Mouse (Mus musculus) G1E (cell line): ENCODE data around the gene Cfd.

Source experiments
- CTCF ChIP-seq: IDR thresholded peaks from 2 replicates; pipeline ENCODE4 v1.5.1; 2012; ENCODE audit warnings: low read depth, low read length, inconsistent platforms, mixed read lengths
- GATA1 ChIP-seq: IDR thresholded peaks from 2 replicates; pipeline ENCODE4 v1.6.1; 2012; ENCODE audit warnings: borderline replicate concordance, low read length, inconsistent platforms, mixed read lengths

- TF ChIP-seq CTCF (no peak), GATA1 (no peak)
Observed at GRCm38 (mm10) chr10:79865801-79866295, 24.8 kb upstream of the Cfd start.
